Mouse (Mus musculus): ENCODE results near the gene Cfap100.

DNA sequence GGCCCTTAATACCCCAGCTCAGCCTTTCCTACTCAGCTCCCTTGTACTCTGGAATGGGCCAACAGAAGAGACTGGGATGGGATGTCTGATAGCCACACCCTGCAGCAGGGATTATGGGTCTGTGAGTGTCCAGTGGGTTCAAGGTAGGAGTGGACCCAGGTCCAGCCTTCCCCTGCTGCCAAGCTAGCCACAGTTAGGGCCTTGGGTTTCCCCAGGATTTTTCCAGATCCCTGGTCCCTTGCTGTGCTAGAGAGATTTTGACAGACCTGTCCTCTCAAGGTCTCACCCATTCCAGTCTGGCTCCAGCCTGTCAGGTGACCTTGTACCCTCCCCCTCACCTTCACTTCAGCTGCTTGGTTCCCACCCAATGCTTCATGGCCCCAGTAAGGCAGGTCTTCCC is 20.0 kb downstream of the Cfap100 start:
- TF ChIP-seq CTCF (IDR thresholded peaks at IDR 0.05; ENCODE audit: low read depth) (no peak), EP300 (IDR thresholded peaks at IDR 0.05; ENCODE audit: low read depth) (no peak)

All from liver, postnatal 0 days (tissue).